Mouse (Mus musculus) heart, postnatal 0 days (tissue): Measurements from ENCODE around the gene Timm50.

Experiments used
- CTCF ChIP-seq: IDR thresholded peaks from 2 replicates; pipeline ENCODE4 v1.5.1; 2016; ENCODE audit warnings: antibody characterized with exemption, control low read depth, low read depth
- EP300 ChIP-seq: IDR thresholded peaks from 2 replicates; pipeline ENCODE4 v1.6.1; 2016; ENCODE audit warnings: antibody characterized with exemption, low read depth

DNA sequence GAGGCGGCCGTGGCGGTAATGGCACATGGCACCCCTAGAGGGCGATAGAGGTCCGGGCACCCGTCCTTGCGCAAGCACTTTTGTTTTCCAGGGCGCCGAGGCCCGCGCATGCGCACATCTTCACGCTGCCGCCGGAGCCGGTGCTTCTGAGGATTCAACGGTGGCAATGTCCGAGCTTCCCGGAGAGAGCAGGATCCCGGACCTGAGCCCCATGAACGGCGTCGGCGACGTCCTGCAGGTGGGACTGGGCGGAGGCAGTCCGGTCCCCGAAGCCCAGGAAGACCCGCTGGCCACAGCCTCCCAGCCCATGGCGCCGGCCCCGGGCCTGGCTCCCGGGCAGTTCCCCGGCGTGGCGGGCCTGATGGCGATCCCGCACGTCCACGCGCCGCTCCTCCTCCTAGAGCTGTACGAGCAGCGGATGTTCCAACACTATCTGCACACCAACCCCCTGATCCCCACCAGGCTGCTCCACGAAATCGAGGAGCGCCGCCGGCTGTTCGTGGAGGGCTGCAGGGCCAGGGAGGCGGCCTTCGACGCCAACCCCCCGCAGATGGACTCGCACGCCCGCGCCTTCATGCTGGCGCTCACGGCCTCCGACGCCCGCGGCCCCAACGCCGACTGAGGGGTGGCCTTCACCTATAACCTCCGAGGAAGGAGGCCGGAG is 34.1 kb downstream of the Timm50 start, which contains the start of gene Eid2b:
- TF ChIP-seq CTCF: peak; percentile 92
- TF ChIP-seq EP300: no peak
